Mouse (Mus musculus): Measurements from ENCODE around the gene Plbd1. TPM values are rescaled to one million over a fixed set of nuclear protein-coding genes. Genes with fewer than 3 reads are reported as not detected.

The Plbd1 gene
- polyA plus RNA-seq, 1 experiment from 2014 or later, result 0.43 TPM

GRCm38 (mm10) chr6:136644171-136644570, 17.6 kb downstream of the Plbd1 start:
- Histone ChIP-seq H3K4me3 (ENCODE audit: low read depth, low read length) (no peak overlapping the region), H3K27ac (ENCODE audit: low read depth, low read length) (no peak overlapping the region), H3K27me3 (replicated peaks; ENCODE audit: control insufficient read depth, insufficient read depth, low read length) (no peaks in the 10 kb centered on the region), H3K4me1 (ENCODE audit: control insufficient read depth, insufficient read depth, low read length) (no peaks in the 10 kb centered on the region), H3K9me3 (replicated peaks; ENCODE audit: control insufficient read depth, low read length) (peaks cover 4% of the 10 kb centered on the region; the same call in 1 of the 2 replicates), H3K9ac (ENCODE audit: low read length) (no peak overlapping the region), H3K36me3 (ENCODE audit: control insufficient read depth, insufficient read depth, low read length) (no peaks in the 10 kb centered on the region), H3K4me2 (ENCODE audit: low read length) (no peak overlapping the region)
- DNase-seq (ENCODE audit: low spot score), result no peak
- WGBS, result 95% methylated on average over 2 of the region's 2 CpGs
- ATAC-seq, result no peak

- Histone ChIP-seq H3K4me1 (ENCODE audit: control insufficient read depth, insufficient read depth, low read length) (no peaks in the 10 kb centered on the region), H3K27me3 (replicated peaks; ENCODE audit: control insufficient read depth, insufficient read depth, low read length) (no peaks in the 10 kb centered on the region), H3K36me3 (ENCODE audit: control insufficient read depth, insufficient read depth, low read length) (no peaks in the 10 kb centered on the region), H3K4me2 (ENCODE audit: low read length) (no peak overlapping the region), H3K27ac (ENCODE audit: low read depth, low read length) (no peak overlapping the region), H3K9ac (ENCODE audit: low read length) (no peak overlapping the region), H3K9me3 (replicated peaks; ENCODE audit: control insufficient read depth, low read length) (no peaks in the 10 kb centered on the region), H3K4me3 (ENCODE audit: low read depth, low read length) (no peak overlapping the region)
- ATAC-seq, result no peak
- WGBS, result 64% methylated on average over 3 of the region's 3 CpGs
- DNase-seq (ENCODE audit: low spot score), result no peak
Measured at GRCm38 (mm10) chr6:136634982-136635381, 26.7 kb downstream of the Plbd1 start.

DNA sequence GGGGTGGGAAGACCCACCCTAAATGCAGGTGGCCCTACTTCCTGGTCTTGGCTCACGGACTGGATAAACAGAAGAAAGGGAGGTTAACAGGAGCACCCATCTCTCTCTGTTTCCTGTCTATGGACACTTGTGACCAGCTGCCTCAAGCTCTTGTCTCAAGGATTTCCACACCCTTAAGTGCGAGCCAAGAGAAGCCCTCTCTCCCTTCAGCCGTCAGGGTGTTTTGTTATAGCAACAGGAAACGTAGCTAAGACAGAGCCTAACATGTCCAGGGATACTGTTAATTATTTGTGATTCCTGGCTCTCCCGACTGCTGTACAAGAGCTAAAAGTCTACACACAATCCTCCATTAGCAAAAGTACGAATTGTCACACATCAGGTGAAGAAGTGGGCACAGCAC, 28.0 kb downstream of the Plbd1 start:
- H3K9ac ChIP-seq (ENCODE audit: low read length), result no peak overlapping the region
- H3K27ac ChIP-seq (ENCODE audit: low read depth, low read length), result no peak overlapping the region
- 80% methylated on average over 6 of the region's 6 CpGs for WGBS
- no peak overlapping the region for H3K4me3 ChIP-seq (ENCODE audit: low read depth, low read length)
- ATAC-seq (no peak), DNase-seq (ENCODE audit: low spot score) (no peak)
- no peaks in the 10 kb centered on the region for H3K9me3 ChIP-seq (replicated peaks; ENCODE audit: control insufficient read depth, low read length)
- no peak overlapping the region for H3K4me2 ChIP-seq (ENCODE audit: low read length)
- no peaks in the 10 kb centered on the region for H3K4me1 ChIP-seq (ENCODE audit: control insufficient read depth, insufficient read depth, low read length)
- no peaks in the 10 kb centered on the region for H3K27me3 ChIP-seq (replicated peaks; ENCODE audit: control insufficient read depth, insufficient read depth, low read length)
- H3K36me3 ChIP-seq (ENCODE audit: control insufficient read depth, insufficient read depth, low read length), result no peaks in the 10 kb centered on the region

- Histone ChIP-seq H3K9ac (ENCODE audit: low read length) (no peak overlapping the region), H3K4me3 (ENCODE audit: low read depth, low read length) (no peak overlapping the region), H3K4me2 (ENCODE audit: low read length) (no peak overlapping the region), H3K27ac (ENCODE audit: low read depth, low read length) (no peak overlapping the region), H3K9me3 (replicated peaks; ENCODE audit: control insufficient read depth, low read length) (no peaks in the 10 kb centered on the region), H3K4me1 (ENCODE audit: control insufficient read depth, insufficient read depth, low read length) (no peaks in the 10 kb centered on the region), H3K36me3 (ENCODE audit: control insufficient read depth, insufficient read depth, low read length) (no peaks in the 10 kb centered on the region), H3K27me3 (replicated peaks; ENCODE audit: control insufficient read depth, insufficient read depth, low read length) (no peaks in the 10 kb centered on the region)
- DNase-seq (ENCODE audit: low spot score), result no peak
- WGBS, result 91% methylated on average over 3 of the region's 3 CpGs
- no peak for ATAC-seq
Measured at GRCm38 (mm10) chr6:136633154-136633553, 28.6 kb downstream of the Plbd1 start.

GRCm38 (mm10) chr6:136631945-136632534, 29.7 kb downstream of the Plbd1 start:
- Histone ChIP-seq H3K36me3 (ENCODE audit: control insufficient read depth, insufficient read depth, low read length) (no peaks in the 10 kb centered on the region), H3K27ac (ENCODE audit: low read depth, low read length) (no peak overlapping the region), H3K9ac (ENCODE audit: low read length) (no peak overlapping the region), H3K27me3 (replicated peaks; ENCODE audit: control insufficient read depth, insufficient read depth, low read length) (no peaks in the 10 kb centered on the region), H3K9me3 (replicated peaks; ENCODE audit: control insufficient read depth, low read length) (no peaks in the 10 kb centered on the region), H3K4me1 (ENCODE audit: control insufficient read depth, insufficient read depth, low read length) (no peaks in the 10 kb centered on the region), H3K4me3 (ENCODE audit: low read depth, low read length) (no peak overlapping the region), H3K4me2 (ENCODE audit: low read length) (no peak overlapping the region)
- DNase-seq (ENCODE audit: low spot score), result no peak
- 87% methylated on average over 13 of the region's 13 CpGs for WGBS
- ATAC-seq, result no peak

DNA sequence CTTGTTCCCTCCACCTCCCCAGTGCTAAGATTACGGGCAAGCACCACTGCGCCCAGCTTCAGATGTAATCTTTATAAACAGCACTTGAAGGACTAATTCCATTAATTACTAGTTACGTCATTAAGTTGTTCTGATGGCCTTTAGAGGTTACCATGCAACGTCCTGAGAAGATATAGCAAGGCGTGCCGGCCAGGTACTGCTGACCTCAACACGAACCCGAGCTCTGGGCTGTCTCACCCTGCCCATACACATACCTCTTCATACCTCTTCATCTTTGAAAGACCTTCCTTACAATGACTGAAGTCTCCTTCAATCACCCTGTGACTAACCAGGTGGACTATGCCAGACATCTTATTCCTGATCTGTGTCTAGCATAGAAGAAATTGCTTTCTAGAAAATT, 30.2 kb downstream of the Plbd1 start:
- DNase-seq (ENCODE audit: low spot score) (no peak), ATAC-seq (no peak)
- Histone ChIP-seq H3K36me3 (ENCODE audit: control insufficient read depth, insufficient read depth, low read length) (no peaks in the 10 kb centered on the region), H3K27ac (ENCODE audit: low read depth, low read length) (no peak overlapping the region), H3K4me1 (ENCODE audit: control insufficient read depth, insufficient read depth, low read length) (no peaks in the 10 kb centered on the region), H3K9ac (ENCODE audit: low read length) (no peak overlapping the region), H3K4me3 (ENCODE audit: low read depth, low read length) (no peak overlapping the region), H3K9me3 (replicated peaks; ENCODE audit: control insufficient read depth, low read length) (no peaks in the 10 kb centered on the region), H3K27me3 (replicated peaks; ENCODE audit: control insufficient read depth, insufficient read depth, low read length) (no peaks in the 10 kb centered on the region), H3K4me2 (ENCODE audit: low read length) (no peak overlapping the region)
- 93% methylated on average over 8 of the region's 8 CpGs for WGBS

DNA sequence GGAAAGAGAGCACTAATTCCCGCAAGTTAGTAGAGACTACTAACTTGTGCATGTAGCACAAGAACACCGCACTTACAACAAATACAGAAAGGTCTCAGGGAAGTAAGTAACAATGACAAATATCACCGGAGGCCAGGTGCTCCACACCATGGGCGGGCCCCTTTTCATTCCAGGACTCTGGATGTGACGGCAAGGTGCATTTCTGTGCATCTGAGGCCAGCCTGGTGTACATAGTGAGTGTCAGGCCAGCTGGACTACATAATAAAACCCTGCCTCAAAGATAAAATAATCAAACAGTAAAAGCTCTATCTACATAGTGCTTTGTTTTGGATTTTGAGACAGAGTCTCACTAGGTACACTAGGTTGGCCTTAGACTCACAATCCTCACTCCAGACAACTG, 32.1 kb downstream of the Plbd1 start:
- Histone ChIP-seq H3K4me1 (ENCODE audit: control insufficient read depth, insufficient read depth, low read length) (no peaks in the 10 kb centered on the region), H3K4me2 (ENCODE audit: low read length) (no peak overlapping the region), H3K27ac (ENCODE audit: low read depth, low read length) (no peak overlapping the region)

DNA sequence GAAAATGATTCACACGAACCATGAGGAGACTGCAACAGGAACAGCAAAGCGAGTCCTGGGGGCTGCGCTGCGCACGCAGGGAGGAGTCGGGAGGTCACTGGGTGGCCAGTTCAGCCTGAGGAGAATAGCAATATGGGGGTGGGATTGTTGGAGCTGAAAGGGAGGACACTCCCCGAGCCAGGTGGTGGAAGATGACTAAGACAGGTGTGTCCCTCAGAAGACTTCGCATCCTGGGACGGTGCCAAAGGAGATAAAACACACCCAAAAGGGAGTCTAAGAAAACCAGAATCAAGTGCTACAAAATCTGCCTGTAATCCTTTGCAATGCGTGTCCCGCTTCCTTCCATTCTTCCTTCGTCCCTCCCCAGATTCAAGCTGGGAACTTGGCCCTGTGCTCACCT, 36.3 kb downstream of the Plbd1 start:
- Histone ChIP-seq H3K36me3 (ENCODE audit: control insufficient read depth, insufficient read depth, low read length) (no peaks in the 10 kb centered on the region), H3K27ac (ENCODE audit: low read depth, low read length) (no peak overlapping the region), H3K4me2 (ENCODE audit: low read length) (no peak overlapping the region), H3K4me1 (ENCODE audit: control insufficient read depth, insufficient read depth, low read length) (no peaks in the 10 kb centered on the region), H3K4me3 (ENCODE audit: low read depth, low read length) (no peak overlapping the region), H3K9ac (ENCODE audit: low read length) (no peak overlapping the region), H3K27me3 (replicated peaks; ENCODE audit: control insufficient read depth, insufficient read depth, low read length) (no peaks in the 10 kb centered on the region), H3K9me3 (replicated peaks; ENCODE audit: control insufficient read depth, low read length) (no peaks in the 10 kb centered on the region)
- no peak for ATAC-seq
- WGBS, result 90% methylated on average over 12 of the region's 12 CpGs
- DNase-seq (ENCODE audit: low spot score), result no peak

More for the DNA sequence above, 32.1 kb downstream of the Plbd1 start:
- ATAC-seq (no peak), DNase-seq (ENCODE audit: low spot score) (no peak)
- no peaks in the 10 kb centered on the region for H3K27me3 ChIP-seq (replicated peaks; ENCODE audit: control insufficient read depth, insufficient read depth, low read length)
- H3K36me3 ChIP-seq (ENCODE audit: control insufficient read depth, insufficient read depth, low read length), result no peaks in the 10 kb centered on the region
- H3K9me3 ChIP-seq (replicated peaks; ENCODE audit: control insufficient read depth, low read length), result no peaks in the 10 kb centered on the region
- H3K4me3 ChIP-seq (ENCODE audit: low read depth, low read length), result no peak overlapping the region
- 80% methylated on average over 5 of the region's 5 CpGs for WGBS
- H3K9ac ChIP-seq (ENCODE audit: low read length), result no peak overlapping the region

DNA sequence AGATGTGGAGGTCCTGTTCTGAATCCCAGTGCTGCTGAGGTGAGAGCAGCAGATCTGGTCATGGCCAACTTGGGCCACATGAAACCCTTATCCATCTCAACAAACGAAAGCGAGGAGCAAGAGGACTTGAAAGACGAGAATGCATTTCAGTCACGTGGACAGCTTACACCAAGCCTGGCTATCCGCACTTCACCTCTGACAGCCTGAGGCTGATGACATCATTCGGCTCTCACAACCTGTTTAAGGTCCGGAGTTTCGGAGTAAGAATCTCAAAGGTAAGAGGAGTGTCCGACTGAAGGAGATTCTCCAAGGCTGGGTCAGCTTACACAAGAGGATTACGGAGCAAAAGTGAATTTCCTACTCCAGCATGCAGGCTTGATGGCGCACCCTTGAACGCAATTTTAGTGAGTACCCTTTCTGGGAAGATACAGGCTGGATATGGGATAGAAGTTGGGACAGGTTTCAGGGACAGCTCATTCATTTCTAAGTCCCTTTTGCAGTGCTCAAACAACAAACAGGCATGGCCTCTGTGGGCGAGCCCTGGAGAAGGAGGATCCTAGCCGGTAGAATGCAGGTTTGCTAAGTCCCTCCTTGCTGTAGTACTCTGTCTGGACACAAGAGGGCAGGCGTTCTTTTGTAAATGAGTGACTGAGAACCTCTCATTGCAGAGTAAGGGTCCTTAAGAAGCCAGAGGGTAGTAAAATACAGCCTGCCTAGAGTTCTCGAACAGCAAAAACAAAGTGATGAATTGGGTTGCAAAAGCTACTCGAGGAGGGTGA, 41.2 kb downstream of the Plbd1 start:
- peak; percentile 74; the same call in 1 of the 2 replicates for ATAC-seq

More for the DNA sequence above, 41.2 kb downstream of the Plbd1 start:
- no peak overlapping the region for H3K27ac ChIP-seq (ENCODE audit: low read depth, low read length)
- no peak overlapping the region for H3K4me2 ChIP-seq (ENCODE audit: low read length)
- H3K9me3 ChIP-seq (replicated peaks; ENCODE audit: control insufficient read depth, low read length), result no peaks in the 10 kb centered on the region
- no peak overlapping the region for H3K4me3 ChIP-seq (ENCODE audit: low read depth, low read length)
- no peaks in the 10 kb centered on the region for H3K4me1 ChIP-seq (ENCODE audit: control insufficient read depth, insufficient read depth, low read length)
- H3K36me3 ChIP-seq (ENCODE audit: control insufficient read depth, insufficient read depth, low read length), result no peaks in the 10 kb centered on the region
- 51% methylated on average over 17 of the region's 17 CpGs for WGBS
- peak; percentile 91 for DNase-seq (ENCODE audit: low spot score)
- H3K27me3 ChIP-seq (replicated peaks; ENCODE audit: control insufficient read depth, insufficient read depth, low read length), result no peaks in the 10 kb centered on the region
- H3K9ac ChIP-seq (ENCODE audit: low read length), result no peak overlapping the region
